Mouse (Mus musculus) lung, embryonic 14.5 days (tissue): ENCODE measurements around the gene Trim56. TPM values are rescaled to one million over a fixed set of nuclear protein-coding genes. Genes with fewer than 3 reads are reported as not detected.

Experiments
- ATAC-seq: fragments of 200-750 bp; cut with Nextera tagmentation; 2 replicates; pipeline ENCODE4 v1.8.0; 2017; ENCODE audit warnings: mild to moderate bottlenecking, moderate TSS enrichment, moderate library complexity; ENCODE audit not compliant: insufficient read depth
- DNase-seq: peaks from one replicate; pipeline ENCODE4 v3.0.0-alpha.2; 2015
- H3K27ac ChIP-seq: fragments of 300-500 bp; sonication (generic); 2 replicates; pipeline ENCODE4 v1.5.1; 2014; ENCODE audit warnings: low read depth, mild to moderate bottlenecking, moderate library complexity
- H3K27me3 ChIP-seq: fragments of 300-500 bp; sonication (generic); 2 replicates; pipeline ENCODE4 v1.6.1; 2014; ENCODE audit warnings: low read length, control low read depth; ENCODE audit not compliant: insufficient read depth
- H3K36me3 ChIP-seq: fragments of 300-500 bp; sonication (generic); 2 replicates; pipeline ENCODE4 v1.6.1; 2014; ENCODE audit warnings: control low read depth; ENCODE audit not compliant: insufficient read depth
- H3K4me1 ChIP-seq: fragments of 300-500 bp; sonication (generic); 2 replicates; pipeline ENCODE4 v1.6.1; 2014; ENCODE audit warnings: antibody characterized with exemption, control low read depth; ENCODE audit not compliant: insufficient read depth
- H3K4me2 ChIP-seq: fragments of 300-500 bp; sonication (generic); 2 replicates; pipeline ENCODE4 v1.6.1; 2014; ENCODE audit warnings: mild to moderate bottlenecking
- H3K4me3 ChIP-seq: fragments of 300-500 bp; sonication (generic); 2 replicates; pipeline ENCODE4 v1.5.1; 2014; ENCODE audit warnings: low read depth, low read length
- H3K9ac ChIP-seq: fragments of 300-500 bp; sonication (generic); 2 replicates; pipeline ENCODE4 v1.6.1; 2014
- H3K9me3 ChIP-seq: fragments of 300-500 bp; sonication (generic); 2 replicates; pipeline ENCODE4 v1.6.1; 2016; ENCODE audit warnings: low read depth, low read length, control low read depth
- CTCF ChIP-seq: IDR thresholded peaks from 2 replicates; pipeline ENCODE4 v1.5.1; 2016; ENCODE audit warnings: antibody characterized with exemption, low read depth
- WGBS: fragments of 180-500 bp; shearing (Covaris S2); extraction: QIAGEN DNeasy Blood & Tissue Kit; methylation state at CpG from one replicate; pipeline ENCODE4 v1.1.7; 2014; 5-methylcytosine and 5-hydroxymethylcytosine counted together
- polyA plus RNA-seq: library from polyadenylated mRNA; unstranded; fragments of >200 nt; fragmentation: Nextera tagmentation; extraction: Ambion mirVana; gene quantifications from 2 replicates; pipeline ENCODE4 v1.2.1, GENCODE M21; 2014

Trim56 gene
- polyA plus RNA-seq, 1 experiment from 2014 or later, result 11.8 TPM

GRCm38 (mm10) chr5:137116987-137117386 is 978 bp upstream of the Trim56 start:
- Histone ChIP-seq H3K4me1 (peaks cover 11% of the 10 kb centered on the region), H3K9me3 (no peaks in the 10 kb centered on the region), H3K27ac (peak overlapping the region; percentile 42; the same call in 1 of the 2 replicates), H3K4me2 (peak overlapping the region; percentile 75; the same call in 1 of the 2 replicates), H3K36me3 (peaks cover 25% of the 10 kb centered on the region; the same call in 1 of the 2 replicates), H3K27me3 (no peaks in the 10 kb centered on the region), H3K4me3 (0 out of 2 replicates have a peak overlapping the region, but pooled peaks have one; percentile 65), H3K9ac (no peak overlapping the region)
- WGBS, result 80% methylated on average over 2 of the region's 2 CpGs
- no peak for ATAC-seq
- DNase-seq, result no peak
- no peak for TF ChIP-seq CTCF

- WGBS, result 51% methylated on average over 9 of the region's 9 CpGs
- peak overlapping the region; percentile 79 for H3K27ac ChIP-seq
- H3K9me3 ChIP-seq, result no peaks in the 10 kb centered on the region
- no peak for TF ChIP-seq CTCF
- H3K27me3 ChIP-seq, result no peaks in the 10 kb centered on the region
- no peak for ATAC-seq
- H3K4me1 ChIP-seq, result peaks cover 11% of the 10 kb centered on the region
- H3K9ac ChIP-seq, result peak overlapping the region; percentile 86
- peak overlapping the region; percentile 65 for H3K4me3 ChIP-seq
- H3K36me3 ChIP-seq, result peaks cover 25% of the 10 kb centered on the region; the same call in 1 of the 2 replicates
- no peak for DNase-seq
- peak overlapping the region; percentile 75 for H3K4me2 ChIP-seq
Observed at GRCm38 (mm10) chr5:137114891-137115561, 983 bp downstream of the Trim56 start.

- ATAC-seq, result no peak
- no peak for TF ChIP-seq CTCF
- H3K36me3 ChIP-seq, result peaks cover 25% of the 10 kb centered on the region; the same call in 1 of the 2 replicates
Observed at GRCm38 (mm10) chr5:137111542-137112408, 4.2 kb downstream of the Trim56 start.

GRCm38 (mm10) chr5:137110863-137111262 is 5.1 kb downstream of the Trim56 start:
- no peak for TF ChIP-seq CTCF
- no peak overlapping the region for H3K4me2 ChIP-seq
- no peak overlapping the region for H3K9ac ChIP-seq
- no peak for DNase-seq
- H3K27me3 ChIP-seq, result no peaks in the 10 kb centered on the region
- no peak overlapping the region for H3K4me3 ChIP-seq
- ATAC-seq, result no peak
- H3K4me1 ChIP-seq, result peaks cover 7% of the 10 kb centered on the region
- peaks cover 25% of the 10 kb centered on the region; the same call in 1 of the 2 replicates for H3K36me3 ChIP-seq
- H3K9me3 ChIP-seq, result no peaks in the 10 kb centered on the region
- no peak overlapping the region for H3K27ac ChIP-seq
- WGBS, result 87% methylated on average over 12 of the region's 12 CpGs

More at GRCm38 (mm10) chr5:137111542-137112408, 4.2 kb downstream of the Trim56 start:
- DNase-seq, result no peak
- WGBS, result 83% methylated on average over 5 of the region's 5 CpGs
- Histone ChIP-seq H3K9me3 (no peaks in the 10 kb centered on the region), H3K4me2 (no peak overlapping the region), H3K4me1 (peaks cover 11% of the 10 kb centered on the region), H3K9ac (no peak overlapping the region), H3K27me3 (no peaks in the 10 kb centered on the region), H3K4me3 (no peak overlapping the region), H3K27ac (no peak overlapping the region)

GRCm38 (mm10) chr5:137109941-137110593 is 5.9 kb downstream of the Trim56 start:
- H3K4me2 ChIP-seq, result no peak overlapping the region
- no peak overlapping the region for H3K4me3 ChIP-seq
- H3K9me3 ChIP-seq, result no peaks in the 10 kb centered on the region
- peaks cover 25% of the 10 kb centered on the region; the same call in 1 of the 2 replicates for H3K36me3 ChIP-seq
- no peak for TF ChIP-seq CTCF
- peaks cover 2% of the 10 kb centered on the region; the same call in 1 of the 2 replicates for H3K4me1 ChIP-seq
- no peaks in the 10 kb centered on the region for H3K27me3 ChIP-seq
- DNase-seq (no peak), ATAC-seq (no peak)
- H3K27ac ChIP-seq, result no peak overlapping the region
- WGBS, result 54% methylated on average over 25 of the region's 25 CpGs
- H3K9ac ChIP-seq, result no peak overlapping the region

GRCm38 (mm10) chr5:137108111-137108510 is 7.9 kb downstream of the Trim56 start:
- Histone ChIP-seq H3K9me3 (no peaks in the 10 kb centered on the region), H3K4me1 (no peaks in the 10 kb centered on the region), H3K4me2 (no peak overlapping the region), H3K9ac (no peak overlapping the region), H3K27me3 (no peaks in the 10 kb centered on the region), H3K4me3 (no peak overlapping the region), H3K36me3 (peaks cover 8% of the 10 kb centered on the region; the same call in 1 of the 2 replicates), H3K27ac (no peak overlapping the region)
- no peak for TF ChIP-seq CTCF
- ATAC-seq (no peak), DNase-seq (no peak)
- WGBS, result 47% methylated on average over 6 of the region's 6 CpGs
